Mouse (Mus musculus): ENCODE measurements around the gene Rnf213.

Rnf213 gene

GRCm38 (mm10) chr11:119435880-119436872 lies 43.3 kb downstream of the Rnf213 start:
- DNase-seq (ENCODE audit: low spot score): no peak

GRCm38 (mm10) chr11:119438776-119439175 lies 45.9 kb downstream of the Rnf213 start:
- DNase-seq (ENCODE audit: low spot score): no peak

DNA sequence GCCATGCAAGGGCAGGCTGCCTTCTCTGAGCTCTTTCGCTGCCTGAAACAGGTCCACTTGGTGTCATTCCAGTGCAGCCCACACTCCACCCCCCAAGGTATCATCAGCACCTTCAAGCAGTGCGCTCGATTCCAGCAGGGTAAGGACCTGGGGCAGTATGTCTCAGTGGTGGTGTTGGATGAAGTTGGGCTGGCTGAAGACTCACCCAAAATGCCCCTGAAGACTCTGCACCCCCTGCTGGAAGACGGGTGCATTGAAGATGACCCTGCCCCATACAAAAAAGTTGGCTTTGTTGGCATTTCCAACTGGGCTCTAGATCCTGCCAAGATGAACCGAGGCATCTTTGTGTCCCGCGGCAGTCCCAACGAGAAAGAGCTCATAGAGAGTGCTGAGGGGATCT lies 49.3 kb downstream of the Rnf213 start:
- DNase-seq (ENCODE audit: low spot score): no peak

- no peak for DNase-seq (ENCODE audit: low spot score)
Measured at GRCm38 (mm10) chr11:119443442-119443841, 50.5 kb downstream of the Rnf213 start.

DNA sequence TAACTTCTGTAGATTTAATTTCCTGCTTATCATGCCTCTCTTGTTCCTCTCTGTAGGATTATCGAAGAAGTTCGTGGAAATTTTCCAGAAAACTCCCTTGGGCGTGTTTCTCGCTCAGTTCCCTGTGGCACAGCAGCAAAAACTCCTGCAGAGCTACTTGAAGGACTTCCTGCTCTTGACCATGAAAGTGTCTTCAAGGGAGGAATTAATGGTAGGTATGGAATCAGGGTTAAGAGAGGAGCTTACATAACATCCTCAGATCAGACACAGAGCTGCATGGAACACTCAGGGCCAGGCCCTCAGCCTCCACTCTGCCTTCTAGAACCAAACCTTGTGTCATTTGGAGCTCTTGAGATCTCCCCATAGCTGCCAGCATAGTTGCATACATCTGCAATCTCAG lies 63.2 kb downstream of the Rnf213 start:
- DNase-seq (ENCODE audit: low spot score): no peak

DNA sequence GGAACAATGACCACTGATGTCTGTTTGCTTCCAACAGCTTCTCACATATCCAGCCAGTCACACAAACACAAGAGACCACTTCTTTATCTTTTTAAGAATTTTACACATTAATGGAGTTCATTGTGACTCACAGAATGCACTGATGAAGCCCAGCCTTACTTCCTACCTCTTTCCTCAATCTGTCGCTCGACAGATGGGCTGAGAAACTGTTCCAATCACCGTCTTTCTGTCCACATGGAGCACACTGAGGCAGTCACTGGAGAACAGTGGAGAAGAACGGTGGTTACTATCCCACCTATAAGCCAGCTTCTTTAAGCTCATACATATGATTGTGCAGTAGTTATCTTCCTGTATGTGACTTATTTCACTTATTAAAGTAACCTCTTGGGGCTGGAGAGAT lies 85.0 kb downstream of the Rnf213 start:
- no peak for DNase-seq (ENCODE audit: low spot score)

- DNase-seq (ENCODE audit: low spot score): peak; percentile 97
Measured at GRCm38 (mm10) chr11:119490861-119491689, 98.2 kb downstream of the Rnf213 start, which contains the start of gene Endov. TSS of gene Endov (plus strand) at chr11:119491347.

GRCm38 (mm10) chr11:119491690-119492087 lies 98.8 kb downstream of the Rnf213 start:
- DNase-seq (ENCODE audit: low spot score): no peak

GRCm38 (mm10) chr11:119492830-119493229 lies 99.9 kb downstream of the Rnf213 start:
- no peak for DNase-seq (ENCODE audit: low spot score)

- DNase-seq (ENCODE audit: low spot score): no peak
Measured at GRCm38 (mm10) chr11:119493516-119493915, 100.6 kb downstream of the Rnf213 start.

DNA sequence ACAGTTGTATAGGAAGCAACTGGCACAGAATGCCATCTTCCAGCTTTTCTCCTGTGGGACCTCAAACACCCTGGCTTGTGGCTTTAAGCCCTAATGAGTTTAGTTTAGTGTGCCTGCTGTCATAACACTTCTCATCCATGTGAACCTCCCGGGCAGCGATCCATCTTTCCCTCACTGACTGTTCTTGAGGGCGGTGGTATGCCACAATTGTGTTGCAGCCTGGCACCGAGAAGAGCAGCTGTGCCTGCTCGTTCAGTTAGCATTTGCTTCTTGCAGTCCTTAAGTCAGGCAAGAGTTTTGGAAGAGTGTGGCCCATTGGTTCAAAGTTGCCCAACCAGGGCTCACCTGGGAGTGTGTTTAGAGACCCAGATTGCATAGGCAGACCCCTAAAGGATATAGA lies 103.2 kb downstream of the Rnf213 start:
- no peak for DNase-seq (ENCODE audit: low spot score)

GRCm38 (mm10) chr11:119497451-119497850 lies 104.6 kb downstream of the Rnf213 start:
- DNase-seq (ENCODE audit: low spot score): no peak

DNA sequence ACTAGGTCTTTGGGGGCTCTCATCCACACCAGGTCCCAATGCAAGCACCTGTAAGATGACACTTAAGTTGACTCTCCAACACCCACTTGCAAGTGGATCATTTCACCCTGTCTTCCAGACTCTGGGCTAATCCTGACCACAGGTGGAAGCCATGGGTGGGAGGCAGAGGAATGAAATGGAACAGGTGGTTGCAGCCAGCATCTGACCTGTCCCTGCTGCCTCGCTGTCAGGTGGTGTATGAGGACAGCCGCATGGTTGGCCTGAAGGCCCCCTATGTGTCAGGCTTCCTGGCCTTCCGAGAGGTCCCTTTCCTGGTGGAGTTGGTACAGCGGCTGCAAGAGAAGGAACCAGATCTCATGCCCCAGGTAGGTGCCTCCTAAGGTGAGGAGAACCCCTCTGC lies 106.4 kb downstream of the Rnf213 start:
- DNase-seq (ENCODE audit: low spot score): no peak

GRCm38 (mm10) chr11:119500011-119500410 lies 107.1 kb downstream of the Rnf213 start:
- DNase-seq (ENCODE audit: low spot score): no peak

GRCm38 (mm10) chr11:119503675-119504074 lies 110.8 kb downstream of the Rnf213 start:
- DNase-seq (ENCODE audit: low spot score): no peak

- no peak for DNase-seq (ENCODE audit: low spot score)
Measured at GRCm38 (mm10) chr11:119506386-119506785, 113.5 kb downstream of the Rnf213 start.

DNA sequence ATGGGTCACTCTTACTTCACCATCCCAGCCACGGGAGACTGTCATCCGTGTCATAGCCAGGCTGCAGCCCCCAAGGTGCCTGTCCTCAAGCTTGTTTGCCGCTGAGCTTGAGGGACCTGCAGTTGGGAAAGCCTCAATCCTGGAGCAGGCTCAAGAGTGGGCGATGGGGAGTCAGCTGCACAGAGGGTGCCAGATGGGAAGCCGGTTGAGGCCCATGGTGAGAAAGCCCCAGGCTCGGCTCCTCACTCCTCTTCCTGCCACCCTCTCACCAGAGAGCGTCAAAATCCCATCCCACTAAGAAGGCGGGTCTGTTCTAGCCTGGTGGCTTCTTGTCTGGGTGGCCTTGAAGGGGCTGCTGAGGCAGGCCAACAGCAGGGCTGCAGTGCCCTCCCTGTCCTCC lies 114.9 kb downstream of the Rnf213 start:
- DNase-seq (ENCODE audit: low spot score): no peak

- no peak for DNase-seq (ENCODE audit: low spot score)
Measured at GRCm38 (mm10) chr11:119509165-119509776, 116.4 kb downstream of the Rnf213 start.

DNA sequence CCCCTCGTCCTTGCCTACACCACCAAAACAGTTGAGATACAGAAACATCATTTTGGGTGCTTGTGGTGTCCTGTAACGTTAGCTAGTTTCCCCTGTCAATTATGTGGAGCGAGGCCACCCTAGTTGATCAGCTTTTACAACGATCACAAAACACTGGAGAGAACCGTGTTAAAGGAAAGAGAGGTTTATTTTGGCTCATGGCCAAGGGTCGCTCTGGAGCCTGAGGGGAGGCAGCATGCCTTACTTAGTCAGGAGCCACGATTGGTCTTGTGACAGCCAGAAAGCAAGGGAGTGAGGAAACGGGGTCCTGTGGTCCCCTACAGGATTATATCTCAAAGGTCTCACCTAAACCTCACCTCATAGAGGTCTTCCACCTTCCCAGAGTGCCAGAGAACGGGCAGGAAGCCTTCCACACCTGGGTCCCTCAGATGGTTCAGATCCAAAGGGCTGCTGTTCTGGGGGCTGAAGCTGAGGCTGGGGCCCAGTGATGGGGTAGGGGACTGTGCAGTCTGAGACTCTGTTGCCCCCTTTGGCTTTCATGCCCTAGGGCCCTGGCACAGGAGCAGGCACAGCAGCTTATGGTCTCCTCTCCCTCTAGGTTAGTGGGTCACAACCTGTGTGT lies 120.2 kb downstream of the Rnf213 start:
- no peak for DNase-seq (ENCODE audit: low spot score)

DNA sequence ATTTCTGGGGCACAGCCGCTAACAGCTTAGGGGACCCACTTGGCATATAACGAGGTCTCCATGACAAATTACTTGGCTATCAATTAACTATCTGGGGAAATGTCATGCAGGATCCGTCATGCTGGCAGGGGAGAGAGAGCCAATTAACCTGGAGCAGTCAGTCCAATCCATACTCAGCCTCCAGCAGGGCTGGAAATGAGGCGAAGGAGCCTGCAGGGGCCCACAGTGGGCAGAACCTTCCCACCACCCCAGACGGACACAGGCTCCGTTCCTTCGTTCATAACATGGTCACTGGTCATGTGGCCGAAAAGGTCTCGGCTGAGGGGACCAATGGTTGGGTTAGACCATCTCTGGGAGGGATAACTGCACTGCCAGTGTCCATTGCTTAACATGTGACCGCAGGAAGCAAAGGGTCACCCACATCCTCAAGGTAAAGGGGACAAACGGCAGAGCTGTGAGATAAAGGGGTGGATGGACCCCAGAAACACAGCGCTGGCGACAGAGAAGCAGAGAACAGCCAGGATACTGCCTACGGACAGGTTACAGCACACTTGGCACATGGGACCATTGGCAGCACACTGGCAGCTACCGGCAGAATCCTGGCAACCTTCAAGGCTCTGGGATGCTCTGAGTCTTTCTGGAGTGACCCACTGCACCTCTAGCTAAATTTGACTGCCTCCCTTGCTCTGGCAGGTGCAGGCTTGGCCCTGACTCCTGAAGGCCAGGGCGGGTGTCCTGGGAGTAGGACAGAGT lies 121.4 kb downstream of the Rnf213 start:
- DNase-seq (ENCODE audit: low spot score): no peak

GRCm38 (mm10) chr11:119514967-119515636 lies 122.2 kb downstream of the Rnf213 start:
- DNase-seq (ENCODE audit: low spot score): no peak
